Mouse (Mus musculus) CH12.LX (cell line): ENCODE measurements around the gene Rras.

Experiments used
- BHLHE40 ChIP-seq: IDR thresholded peaks from 2 replicates; pipeline ENCODE4 v1.6.1; 2011; ENCODE audit warnings: mild to moderate bottlenecking, low read depth, low read length, improper control_type of control experiment
- MAFK ChIP-seq: IDR thresholded peaks from 2 replicates; pipeline ENCODE4 v1.6.1; 2011; ENCODE audit warnings: low read length, improper control_type of control experiment; ENCODE audit not compliant: insufficient replicate concordance
- POLR2A ChIP-seq: IDR thresholded peaks from 2 replicates; pipeline ENCODE4 v1.6.1; 2011; ENCODE audit warnings: low read depth, mild to moderate bottlenecking, improper control_type of control experiment, low read length
- UBTF ChIP-seq: IDR thresholded peaks from 2 replicates; pipeline ENCODE4 v1.6.1; 2012; ENCODE audit warnings: low read depth, mild to moderate bottlenecking, inconsistent platforms, low read length, improper control_type of control experiment, moderate library complexity

DNA sequence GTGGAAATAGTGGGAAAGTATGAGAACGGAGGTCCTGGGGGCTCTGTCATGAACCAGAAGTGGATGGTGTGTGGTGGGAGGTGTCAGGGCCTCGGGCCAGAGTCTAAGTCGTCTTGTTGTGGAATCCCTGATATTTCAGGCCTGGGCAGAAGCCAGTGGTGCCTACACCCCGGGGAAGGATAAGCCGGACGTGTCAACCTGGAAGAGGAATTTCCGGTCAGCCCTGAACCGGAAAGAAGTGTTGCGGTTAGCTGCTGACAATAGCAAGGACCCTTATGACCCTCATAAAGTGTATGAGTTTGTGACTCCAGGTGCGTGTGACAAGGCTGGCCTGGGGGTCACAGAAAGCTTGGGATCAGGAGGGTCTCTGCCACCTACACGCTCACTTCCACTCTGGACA lies 18.0 kb upstream of the Rras start:
- no peak for TF ChIP-seq MAFK
- TF ChIP-seq BHLHE40: no peak
- no peak for TF ChIP-seq POLR2A
- no peak for TF ChIP-seq UBTF
